Mouse (Mus musculus) midbrain, embryonic 11.5 days (tissue): ENCODE results near the gene Opa3. TPM values are rescaled to one million over a fixed set of nuclear protein-coding genes. Genes with fewer than 3 reads are reported as not detected.

Experiments used
- ATAC-seq: fragments of 200-750 bp; cut with Nextera tagmentation; 2 replicates; pipeline ENCODE4 v1.8.0; 2017; ENCODE audit warnings: moderate TSS enrichment, moderate library complexity; ENCODE audit not compliant: low FRiP score
- DNase-seq: peaks from one replicate; pipeline ENCODE4 v3.0.0; 2015; ENCODE audit warnings: low spot score; ENCODE audit errors: missing footprints
- H3K27ac ChIP-seq: fragments of 300-500 bp; sonication (generic); 2 replicates; pipeline ENCODE4 v1.5.1; 2014; ENCODE audit warnings: low read depth, low read length
- H3K27me3 ChIP-seq: fragments of 300-500 bp; sonication (generic); 2 replicates; pipeline ENCODE4 v1.6.1; 2014; ENCODE audit warnings: mild to moderate bottlenecking, low read length, moderate library complexity, mixed read lengths; ENCODE audit not compliant: control insufficient read depth, insufficient read depth
- H3K36me3 ChIP-seq: fragments of 300-500 bp; sonication (generic); 2 replicates; pipeline ENCODE4 v1.6.1; 2014; ENCODE audit warnings: mild to moderate bottlenecking, low read length, moderate library complexity, mixed read lengths; ENCODE audit not compliant: control insufficient read depth, insufficient read depth
- H3K4me1 ChIP-seq: fragments of 300-500 bp; sonication (generic); 2 replicates; pipeline ENCODE4 v1.6.1; 2014; ENCODE audit warnings: low read length; ENCODE audit not compliant: control insufficient read depth, insufficient read depth
- H3K4me2 ChIP-seq: fragments of 300-500 bp; sonication (generic); 2 replicates; pipeline ENCODE4 v1.6.1; 2014; ENCODE audit warnings: mild to moderate bottlenecking, moderate library complexity
- H3K4me3 ChIP-seq: fragments of 300-500 bp; sonication (generic); 2 replicates; pipeline ENCODE4 v1.5.1; 2014; ENCODE audit warnings: low read depth, low read length
- H3K9ac ChIP-seq: fragments of 300-500 bp; sonication (generic); 2 replicates; pipeline ENCODE4 v1.6.1; 2014; ENCODE audit warnings: low read length
- H3K9me3 ChIP-seq: fragments of 300-500 bp; sonication (generic); 2 replicates; pipeline ENCODE4 v1.6.1; 2016; ENCODE audit warnings: low read length; ENCODE audit not compliant: control insufficient read depth
- WGBS: fragments of 180-500 bp; shearing (Covaris S2); extraction: QIAGEN DNeasy Blood & Tissue Kit; methylation state at CpG from one replicate; pipeline ENCODE4 v1.1.7; 2014; 5-methylcytosine and 5-hydroxymethylcytosine counted together
- polyA plus RNA-seq: library from polyadenylated mRNA; unstranded; fragments of >200 nt; fragmentation: Nextera tagmentation; extraction: Ambion mirVana; gene quantifications from 2 replicates; pipeline ENCODE4 v1.2.1, GENCODE M21; 2014

Opa3 gene
- 42.4 and 44.0 TPM in 2 replicates for polyA plus RNA-seq

DNA sequence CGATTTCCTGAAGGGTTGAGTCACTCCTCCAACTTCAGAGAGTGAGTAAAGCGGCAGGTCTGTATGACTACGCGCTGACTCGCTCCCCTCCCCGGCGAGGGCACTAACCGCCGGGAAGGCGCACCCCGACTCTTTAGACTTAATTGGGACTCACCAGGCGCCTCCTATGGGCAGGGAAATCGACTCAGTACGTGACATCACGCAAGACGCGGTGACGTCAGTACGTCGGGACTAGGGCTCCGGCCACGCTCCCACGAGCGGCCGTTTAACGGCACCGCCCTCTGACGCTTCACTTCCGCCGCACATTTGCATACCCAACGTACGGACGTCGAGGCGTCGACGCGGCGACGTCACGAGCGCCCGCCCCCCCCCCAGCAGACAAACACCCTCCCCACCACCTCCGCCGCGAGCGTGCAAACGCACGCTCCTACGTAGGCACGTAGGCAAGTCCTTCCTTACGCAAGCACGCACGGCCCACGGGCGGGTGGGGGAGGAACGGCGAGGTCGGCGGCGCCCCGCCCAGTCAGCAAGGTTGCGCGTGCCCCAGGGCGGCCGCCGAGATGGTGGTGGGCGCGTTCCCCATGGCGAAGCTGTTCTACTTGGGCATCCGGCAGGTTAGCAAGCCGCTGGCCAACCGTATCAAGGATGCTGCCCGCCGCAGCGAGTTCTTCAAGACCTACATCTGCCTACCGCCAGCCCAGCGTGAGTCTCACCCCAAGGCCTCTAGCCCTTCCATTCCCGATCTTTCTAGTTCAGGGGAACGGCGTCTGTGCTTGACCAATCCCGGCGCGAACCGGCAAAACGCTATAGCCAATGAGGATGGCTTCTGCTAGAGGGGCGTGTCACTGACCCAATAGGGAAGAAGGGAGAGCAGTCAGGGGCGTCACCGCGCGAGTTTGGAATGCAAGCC is at the start of gene Opa3:
Opa3 (plus strand) TSS at position 452 of the 910 bp plus-strand sequence.
- under 1% methylated on average over 85 of the region's 91 CpGs for WGBS
- Histone ChIP-seq H3K27ac (peak within 1 kb of the TSS; percentile 99), H3K4me2 (peak within 1 kb of the TSS; percentile 78), H3K36me3 (no peaks in the 10 kb centered on the region), H3K9ac (peak within 1 kb of the TSS; percentile 87), H3K27me3 (no peaks in the 10 kb centered on the region), H3K4me3 (peak within 1 kb of the TSS; percentile 60), H3K4me1 (peaks cover 15% of the 10 kb centered on the region), H3K9me3 (no peaks in the 10 kb centered on the region)
- DNase-seq (peak; percentile 100), ATAC-seq (peak; percentile 96)

DNA sequence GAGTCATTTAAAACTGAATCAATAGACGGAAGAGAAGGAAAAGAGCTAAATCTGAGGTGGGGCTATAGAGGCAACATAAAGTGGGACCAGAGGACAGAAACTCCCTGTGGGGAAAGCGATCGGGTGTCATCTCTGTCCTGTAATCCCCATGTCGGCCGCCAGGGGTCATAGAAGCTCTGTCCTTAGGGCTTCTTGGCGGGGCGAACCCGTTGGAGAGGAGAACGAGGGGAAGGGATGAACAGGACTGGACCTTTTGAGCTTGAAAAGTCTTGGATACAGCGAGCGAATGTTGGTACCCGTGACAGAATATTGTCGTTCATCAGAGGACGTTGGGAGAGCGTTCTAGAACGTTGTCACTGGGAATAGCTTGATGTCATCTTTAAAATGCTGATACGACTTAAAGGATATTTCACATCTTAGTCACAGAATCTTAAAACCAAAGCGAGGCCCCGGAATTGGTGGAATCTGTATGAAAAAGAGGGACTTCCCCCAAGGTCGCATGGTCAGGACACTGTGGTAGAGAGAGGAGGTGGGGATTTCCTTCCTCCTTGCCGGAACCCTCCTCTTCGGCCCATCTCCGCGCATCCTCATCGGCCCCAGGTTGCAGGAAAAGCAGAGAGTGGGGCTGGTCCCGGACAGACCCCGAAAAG is 49.6 kb upstream of the Opa3 start:
- Histone ChIP-seq H3K4me1 (peaks cover 15% of the 10 kb centered on the region), H3K27me3 (peaks cover 42% of the 10 kb centered on the region), H3K36me3 (no peaks in the 10 kb centered on the region), H3K9ac (no peak overlapping the region), H3K9me3 (peaks cover 2% of the 10 kb centered on the region; the same call in 1 of the 2 replicates), H3K4me3 (peak overlapping the region; percentile 26), H3K4me2 (peak overlapping the region; percentile 44), H3K27ac (no peak overlapping the region)
- peak; percentile 97 for DNase-seq
- 6% methylated on average over 27 of the region's 27 CpGs for WGBS
- ATAC-seq: no peak

DNA sequence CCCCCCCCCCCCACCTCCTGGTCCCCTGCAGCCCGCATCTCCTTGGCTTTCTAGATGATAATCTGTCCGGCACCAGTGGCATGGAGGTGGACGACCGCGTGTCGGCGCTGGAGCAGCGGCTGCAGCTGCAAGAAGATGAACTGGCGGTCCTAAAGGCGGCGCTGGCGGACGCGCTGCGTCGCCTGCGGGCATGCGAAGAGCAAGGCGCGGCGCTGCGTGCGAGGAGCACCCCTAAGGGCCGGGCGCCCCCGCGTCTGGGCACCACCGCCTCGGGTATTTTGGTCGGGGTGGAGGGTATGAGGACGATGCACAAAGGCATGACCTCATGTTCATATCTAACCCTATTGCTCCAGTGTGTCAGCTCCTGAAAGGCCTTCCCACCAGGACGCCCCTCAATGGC is 49.0 kb upstream of the Opa3 start:
- H3K36me3 ChIP-seq: no peaks in the 10 kb centered on the region
- DNase-seq (peak; percentile 94), ATAC-seq (0 out of 2 replicates have a peak, but pooled peaks have one; percentile 4)
- peak overlapping the region; percentile 26 for H3K4me3 ChIP-seq
- H3K9me3 ChIP-seq: peaks cover 2% of the 10 kb centered on the region; the same call in 1 of the 2 replicates
- H3K4me1 ChIP-seq: peaks cover 15% of the 10 kb centered on the region
- H3K27me3 ChIP-seq: peaks cover 42% of the 10 kb centered on the region
- H3K9ac ChIP-seq: peak overlapping the region; percentile 39; the same call in 1 of the 2 replicates
- WGBS: under 1% methylated on average over 31 of the region's 32 CpGs
- no peak overlapping the region for H3K27ac ChIP-seq
- H3K4me2 ChIP-seq: peak overlapping the region; percentile 44

DNA sequence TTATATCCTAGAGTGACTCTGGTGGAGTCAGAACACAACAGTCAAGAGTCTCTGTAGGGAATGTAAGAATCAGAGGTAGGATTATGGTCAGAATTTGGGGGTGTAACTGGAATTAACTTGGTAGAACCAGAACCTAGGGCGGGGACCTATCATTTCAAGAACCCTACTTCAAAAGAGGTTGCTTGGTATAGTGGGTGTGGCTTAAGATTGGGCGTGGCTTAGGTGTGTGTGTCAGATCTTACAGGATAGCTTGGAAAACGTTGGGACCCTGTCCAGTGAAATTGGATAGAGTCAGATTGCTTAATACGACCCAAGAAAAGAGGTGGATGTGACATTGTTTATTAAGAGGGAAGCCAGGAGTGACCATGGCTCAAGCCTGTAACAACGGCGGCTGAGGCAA is 48.2 kb upstream of the Opa3 start:
- Histone ChIP-seq H3K4me3 (no peak overlapping the region), H3K36me3 (no peaks in the 10 kb centered on the region), H3K27me3 (peaks cover 42% of the 10 kb centered on the region), H3K4me2 (no peak overlapping the region; the same call in 1 of the 2 replicates), H3K9ac (no peak overlapping the region), H3K9me3 (peaks cover 2% of the 10 kb centered on the region; the same call in 1 of the 2 replicates), H3K4me1 (peaks cover 15% of the 10 kb centered on the region), H3K27ac (no peak overlapping the region)
- WGBS: 39% methylated on average over 6 of the region's 6 CpGs
- ATAC-seq (no peak), DNase-seq (no peak)

DNA sequence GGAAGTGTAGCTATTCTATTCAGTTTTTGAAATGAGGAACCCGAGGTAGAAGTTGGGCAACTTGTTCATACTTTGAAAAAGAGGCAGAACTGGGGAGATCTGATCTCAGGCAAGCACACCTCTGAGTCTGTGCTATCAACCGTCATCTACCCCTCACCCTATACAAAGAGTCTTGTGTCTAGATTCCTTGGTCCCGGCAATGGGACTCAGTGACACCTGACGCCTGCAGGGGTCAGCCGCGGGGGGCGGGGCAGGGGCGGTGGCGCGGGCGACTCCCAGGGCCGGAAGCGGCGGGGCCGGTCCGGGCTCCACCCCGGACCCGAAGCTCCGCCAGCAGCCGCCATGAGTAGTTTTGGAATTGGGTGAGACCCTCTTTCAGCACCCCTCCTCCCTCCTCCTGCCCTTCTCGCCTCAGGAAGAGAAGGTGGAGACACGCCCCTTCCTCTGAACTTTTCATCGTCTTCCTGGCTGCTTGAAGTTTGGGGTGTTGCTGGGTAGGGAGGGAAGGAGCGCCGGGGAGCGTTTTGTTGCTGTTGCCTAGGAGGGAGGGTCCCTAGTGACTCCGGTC is 47.2 kb upstream of the Opa3 start:
- Histone ChIP-seq H3K9me3 (peaks cover 2% of the 10 kb centered on the region; the same call in 1 of the 2 replicates), H3K4me2 (peak overlapping the region; percentile 57), H3K4me3 (peak overlapping the region; percentile 42), H3K9ac (peak overlapping the region; percentile 63), H3K36me3 (no peaks in the 10 kb centered on the region), H3K27me3 (peaks cover 37% of the 10 kb centered on the region), H3K4me1 (peaks cover 13% of the 10 kb centered on the region), H3K27ac (no peak overlapping the region)
- DNase-seq (peak; percentile 92), ATAC-seq (0 out of 2 replicates have a peak, but pooled peaks have one; percentile 11)
- 1% methylated on average over 27 of the region's 27 CpGs for WGBS

DNA sequence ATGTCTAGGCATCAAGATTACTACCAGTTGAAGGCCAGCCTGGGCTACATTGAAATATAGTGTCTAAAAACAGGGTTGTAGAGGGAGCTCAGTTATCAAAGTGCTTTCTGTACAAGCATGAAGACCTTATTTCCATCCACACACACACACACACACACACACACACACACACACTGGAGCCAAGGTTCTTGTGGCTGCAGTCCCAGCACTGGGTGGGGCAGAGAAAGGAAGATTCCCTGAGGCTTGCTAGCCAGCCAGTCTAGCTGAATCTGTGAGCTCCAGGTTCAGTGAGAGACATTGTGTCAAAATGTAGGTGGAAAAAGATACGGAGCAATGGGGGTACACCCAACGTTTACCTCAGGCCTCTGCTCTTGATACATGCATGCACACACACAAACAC is 43.9 kb upstream of the Opa3 start:
- DNase-seq: no peak

DNA sequence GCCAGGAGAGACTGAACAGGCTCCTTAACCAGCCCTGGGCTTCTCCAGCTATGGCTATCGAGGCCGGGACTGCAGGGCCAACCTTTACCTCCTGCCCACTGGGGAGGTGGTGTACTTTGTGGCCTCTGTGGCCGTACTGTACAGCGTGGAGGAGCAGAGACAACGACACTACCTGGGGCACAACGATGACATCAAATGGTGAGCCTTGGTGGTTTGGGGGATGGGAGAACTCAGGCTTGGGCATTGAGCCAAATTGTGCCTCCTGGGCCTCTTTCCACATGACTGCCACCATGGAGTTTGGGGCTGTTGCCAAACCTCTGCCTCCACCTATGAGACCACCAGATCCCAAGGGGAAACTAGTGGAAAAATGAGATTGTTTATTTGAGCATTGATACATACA is 43.4 kb upstream of the Opa3 start:
- 93% methylated on average over 6 of the region's 6 CpGs for WGBS
- no peak overlapping the region for H3K4me3 ChIP-seq
- DNase-seq (no peak), ATAC-seq (no peak)
- H3K4me2 ChIP-seq: no peak overlapping the region
- peaks cover 6% of the 10 kb centered on the region; the same call in 1 of the 2 replicates for H3K27me3 ChIP-seq
- H3K9me3 ChIP-seq: no peaks in the 10 kb centered on the region
- H3K27ac ChIP-seq: no peak overlapping the region
- H3K36me3 ChIP-seq: no peaks in the 10 kb centered on the region
- no peak overlapping the region for H3K9ac ChIP-seq
- peaks cover 4% of the 10 kb centered on the region; the same call in 1 of the 2 replicates for H3K4me1 ChIP-seq

More for the DNA sequence above, 43.9 kb upstream of the Opa3 start:
- no peak for ATAC-seq
- Histone ChIP-seq H3K4me2 (no peak overlapping the region), H3K9me3 (no peaks in the 10 kb centered on the region), H3K36me3 (no peaks in the 10 kb centered on the region), H3K27me3 (peaks cover 12% of the 10 kb centered on the region; the same call in 1 of the 2 replicates), H3K27ac (no peak overlapping the region), H3K4me3 (no peak overlapping the region), H3K9ac (no peak overlapping the region), H3K4me1 (peaks cover 7% of the 10 kb centered on the region; the same call in 1 of the 2 replicates)
- 90% methylated on average over 2 of the region's 2 CpGs for WGBS

DNA sequence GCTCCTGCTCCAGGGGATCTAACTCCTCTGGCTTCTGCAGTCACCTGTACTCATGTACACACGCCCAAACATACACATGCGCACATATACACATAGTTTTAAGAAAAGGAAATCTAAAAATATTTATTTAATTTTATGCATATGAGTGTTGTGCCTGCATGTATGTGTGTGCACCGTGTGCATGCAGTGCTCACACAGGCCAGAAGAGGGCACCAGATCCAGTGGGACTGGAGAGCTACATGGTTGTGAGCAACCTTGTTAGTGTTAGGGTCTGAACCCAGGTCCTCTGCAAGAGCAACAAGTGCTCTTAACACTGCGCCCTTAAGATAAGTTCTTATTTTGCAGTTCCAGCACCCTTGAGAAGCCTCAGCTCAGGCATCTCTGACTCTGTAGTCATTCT is 33.5 kb upstream of the Opa3 start:
- H3K4me1 ChIP-seq: no peaks in the 10 kb centered on the region
- no peak overlapping the region for H3K9ac ChIP-seq
- DNase-seq (peak; percentile 51), ATAC-seq (no peak)
- no peaks in the 10 kb centered on the region for H3K27me3 ChIP-seq
- no peak overlapping the region for H3K27ac ChIP-seq
- no peak overlapping the region for H3K4me3 ChIP-seq
- 94% methylated on average over 4 of the region's 4 CpGs for WGBS
- H3K9me3 ChIP-seq: peaks cover 4% of the 10 kb centered on the region; the same call in 1 of the 2 replicates
- peaks cover 8% of the 10 kb centered on the region for H3K36me3 ChIP-seq
- H3K4me2 ChIP-seq: no peak overlapping the region
